Mouse (Mus musculus): ENCODE measurements at regions not wholly inside any gene's neighbourhood (a gene's known extent, or its start where the extent isn't known, plus 50 kb on each side); places are given as distances from the start of the nearest gene placed in this dataset.

GRCm38 (mm10) chr1:177651219-177651618 lies 78.4 kb upstream of the 1700016C15Rik start:
- 75% methylated on average over 5 of the region's 5 CpGs for WGBS
- H3K27ac ChIP-seq: no peak overlapping the region
- no peak for ATAC-seq (ENCODE audit: low FRiP score)
- H3K4me1 ChIP-seq (replicated peaks): no peaks in the 10 kb centered on the region
- no peaks in the 10 kb centered on the region for H3K27me3 ChIP-seq
- H3K4me2 ChIP-seq: no peak overlapping the region
- no peaks in the 10 kb centered on the region for H3K9me3 ChIP-seq
- no peak overlapping the region for H3K9ac ChIP-seq
- no peak overlapping the region for H3K4me3 ChIP-seq
- H3K36me3 ChIP-seq: no peaks in the 10 kb centered on the region

GRCm38 (mm10) chr1:177663163-177663562 lies 66.5 kb upstream of the 1700016C15Rik start:
- no peak overlapping the region for H3K27ac ChIP-seq
- no peak overlapping the region for H3K9ac ChIP-seq
- H3K27me3 ChIP-seq: no peaks in the 10 kb centered on the region
- no peak overlapping the region for H3K4me2 ChIP-seq
- no peaks in the 10 kb centered on the region for H3K9me3 ChIP-seq
- no peak overlapping the region for H3K4me3 ChIP-seq
- no peaks in the 10 kb centered on the region for H3K36me3 ChIP-seq
- 82% methylated on average over 7 of the region's 7 CpGs for WGBS
- no peak for ATAC-seq (ENCODE audit: low FRiP score)
- H3K4me1 ChIP-seq (replicated peaks): no peaks in the 10 kb centered on the region

- H3K4me2 ChIP-seq: no peak overlapping the region
- H3K9me3 ChIP-seq: no peaks in the 10 kb centered on the region
- H3K9ac ChIP-seq: no peak overlapping the region
- H3K36me3 ChIP-seq: no peaks in the 10 kb centered on the region
- no peaks in the 10 kb centered on the region for H3K4me1 ChIP-seq (replicated peaks)
- WGBS: 91% methylated on average over 8 of the region's 8 CpGs
- no peak overlapping the region for H3K27ac ChIP-seq
- H3K27me3 ChIP-seq: no peaks in the 10 kb centered on the region
- ATAC-seq (ENCODE audit: low FRiP score): no peak
- H3K4me3 ChIP-seq: no peak overlapping the region
These were observed 62.4 kb upstream of the 1700016C15Rik start for GRCm38 (mm10) chr1:177667041-177667791.

- Histone ChIP-seq H3K27me3 (no peaks in the 10 kb centered on the region), H3K9me3 (no peaks in the 10 kb centered on the region), H3K4me2 (no peak overlapping the region), H3K9ac (no peak overlapping the region), H3K4me1 (replicated peaks) (no peaks in the 10 kb centered on the region), H3K36me3 (no peaks in the 10 kb centered on the region), H3K4me3 (no peak overlapping the region), H3K27ac (no peak overlapping the region)
- no peak for ATAC-seq (ENCODE audit: low FRiP score)
- WGBS: 86% methylated on average over 1 of the region's 1 CpGs
These were observed 59.0 kb upstream of the 1700016C15Rik start for GRCm38 (mm10) chr1:177670576-177670975.

GRCm38 (mm10) chr1:177676657-177677056 lies 53.0 kb upstream of the 1700016C15Rik start:
- 93% methylated on average over 5 of the region's 5 CpGs for WGBS
- Histone ChIP-seq H3K4me1 (replicated peaks) (no peaks in the 10 kb centered on the region), H3K4me3 (no peak overlapping the region), H3K9me3 (no peaks in the 10 kb centered on the region), H3K4me2 (no peak overlapping the region), H3K27me3 (no peaks in the 10 kb centered on the region), H3K27ac (no peak overlapping the region), H3K36me3 (no peaks in the 10 kb centered on the region), H3K9ac (no peak overlapping the region)
- no peak for ATAC-seq (ENCODE audit: low FRiP score)

GRCm38 (mm10) chr1:177678832-177679231 lies 50.8 kb upstream of the 1700016C15Rik start:
- no peak overlapping the region for H3K4me3 ChIP-seq
- H3K27ac ChIP-seq: no peak overlapping the region
- no peaks in the 10 kb centered on the region for H3K9me3 ChIP-seq
- 89% methylated on average over 4 of the region's 4 CpGs for WGBS
- H3K4me2 ChIP-seq: no peak overlapping the region
- no peaks in the 10 kb centered on the region for H3K36me3 ChIP-seq
- ATAC-seq (ENCODE audit: low FRiP score): no peak
- no peaks in the 10 kb centered on the region for H3K27me3 ChIP-seq
- H3K9ac ChIP-seq: no peak overlapping the region
- peaks cover 4% of the 10 kb centered on the region for H3K4me1 ChIP-seq (replicated peaks)
